Mouse (Mus musculus): ENCODE results near the gene Trabd. TPM values are rescaled to one million over a fixed set of nuclear protein-coding genes. Genes with fewer than 3 reads are reported as not detected.

Trabd gene
- total RNA-seq, 4 experiments from 2014 or later: 20.5 to 22.3 (median 22.0) TPM

DNA sequence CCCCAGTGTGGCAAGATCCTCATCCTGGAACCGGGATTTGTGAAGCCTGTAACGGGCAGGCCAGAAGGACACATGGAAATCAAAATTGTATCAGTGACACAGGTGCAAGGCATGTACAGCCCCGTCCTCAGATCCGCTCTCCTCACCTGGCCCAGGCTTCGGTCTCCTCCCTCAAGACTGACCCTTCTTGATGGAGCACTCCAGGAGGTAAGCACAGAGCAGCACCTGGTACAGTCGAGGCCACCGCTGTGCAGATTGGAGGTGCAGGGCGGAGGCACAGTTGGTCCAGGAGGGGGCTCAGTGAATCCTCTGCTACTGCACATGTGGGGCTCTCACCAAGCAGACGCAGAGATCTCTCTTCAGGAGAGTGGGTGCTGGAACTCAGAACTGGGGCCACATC lies 50.4 kb downstream of the Trabd start:
- DNase-seq (ENCODE audit: low spot score in 2 of 2): no peak

DNA sequence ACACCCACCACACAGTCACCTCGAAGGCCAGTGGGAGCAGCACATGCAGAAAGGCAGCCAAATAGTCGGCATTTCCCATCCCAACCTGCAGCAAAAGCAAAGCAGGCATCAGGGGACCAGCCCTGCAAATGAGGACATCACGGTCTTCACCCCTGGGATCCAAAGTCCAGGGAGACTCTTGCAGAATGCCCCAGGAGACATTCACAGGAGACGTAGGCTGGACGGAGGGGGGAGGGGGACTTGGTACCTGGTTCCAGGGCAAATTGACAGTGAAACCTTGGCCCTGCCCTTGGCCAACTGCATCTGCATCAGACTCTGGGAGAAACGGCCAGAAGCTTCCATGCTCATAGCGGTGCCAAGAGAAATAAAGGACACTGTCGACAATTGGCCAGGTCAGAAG lies 51.7 kb downstream of the Trabd start:
- DNase-seq (ENCODE audit: low spot score in 2 of 2): no peak

DNA sequence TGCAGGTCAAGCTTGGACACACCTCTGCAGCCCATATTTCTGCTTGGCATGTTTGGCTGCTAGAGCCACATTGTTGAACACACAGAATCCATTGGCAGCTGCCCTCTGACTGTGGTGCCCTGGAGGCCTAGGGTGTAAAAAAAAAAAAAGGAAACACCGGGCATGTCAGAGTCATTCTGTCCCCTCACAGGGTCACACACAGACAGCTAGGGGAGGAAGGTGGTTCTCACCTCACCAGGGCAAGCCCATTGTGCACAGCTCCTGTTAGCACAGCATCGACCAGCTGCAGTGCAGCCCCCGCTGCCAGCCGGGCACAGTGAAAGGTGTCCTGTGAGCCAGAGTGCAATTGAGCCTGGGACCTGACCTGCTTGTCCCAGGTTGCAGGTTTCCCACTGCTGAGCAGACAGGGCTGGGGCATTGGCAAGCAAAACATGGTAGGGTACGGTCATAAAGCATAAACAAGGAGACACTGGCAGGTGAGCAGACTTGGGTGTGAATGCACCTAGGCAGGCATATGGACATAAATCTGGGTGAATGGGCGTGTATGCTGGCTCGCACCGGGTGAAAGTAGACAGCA lies 52.5 kb downstream of the Trabd start:
- DNase-seq (ENCODE audit: low spot score in 2 of 2): no peak

DNA sequence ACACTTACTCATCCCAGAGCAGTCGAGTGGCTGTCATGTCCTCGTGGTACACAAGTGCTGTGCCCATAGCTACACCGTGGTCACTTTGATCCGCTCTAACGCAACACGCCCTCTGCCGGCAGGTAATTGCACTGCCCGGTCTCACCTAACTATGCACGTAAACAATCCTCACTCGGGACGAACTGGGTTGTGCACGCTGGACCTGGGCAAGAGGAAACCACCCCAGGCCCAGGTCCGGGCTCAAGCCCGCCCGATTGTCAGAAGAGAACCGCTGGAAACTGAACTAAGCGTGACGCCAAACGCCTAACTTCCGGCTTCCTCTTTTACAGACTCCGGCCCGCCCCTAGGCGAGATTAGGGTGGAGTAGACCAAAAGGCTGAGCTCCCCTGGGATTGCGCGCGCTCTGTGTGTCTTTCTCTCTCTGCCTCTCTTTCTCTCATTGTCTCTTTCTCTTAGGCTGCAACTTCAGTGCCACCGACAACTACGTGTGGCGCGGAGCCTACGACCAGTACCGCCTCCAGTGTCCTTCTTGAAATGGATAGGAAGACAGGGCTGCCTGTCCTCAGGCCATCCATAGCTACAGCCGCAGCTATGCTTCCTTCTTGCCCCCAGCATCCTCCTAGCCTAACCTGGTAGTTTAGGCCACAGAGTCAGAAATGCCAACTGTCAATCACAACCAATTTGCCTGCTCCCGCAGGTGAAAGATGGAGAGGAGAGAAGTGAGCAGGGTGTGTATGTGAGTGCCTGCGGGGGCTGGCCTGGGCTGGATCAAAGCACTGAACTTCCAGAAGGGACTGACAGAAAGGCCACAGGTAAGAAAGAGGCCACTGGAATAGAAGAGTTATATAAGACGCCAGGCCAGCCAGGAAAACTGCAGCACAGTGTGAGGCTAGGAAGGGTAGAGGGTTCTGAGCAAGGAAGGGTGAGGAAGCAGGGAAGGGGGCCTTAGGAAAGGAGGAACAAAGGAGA lies 53.7 kb downstream of the Trabd start, which contains the start of gene Hdac10:
Gene Hdac10 (minus strand): TSS at position 319 of the 969 bp plus-strand sequence.
- peak; percentile 72 to 86 for DNase-seq (ENCODE audit: low spot score in 2 of 2)

DNA sequence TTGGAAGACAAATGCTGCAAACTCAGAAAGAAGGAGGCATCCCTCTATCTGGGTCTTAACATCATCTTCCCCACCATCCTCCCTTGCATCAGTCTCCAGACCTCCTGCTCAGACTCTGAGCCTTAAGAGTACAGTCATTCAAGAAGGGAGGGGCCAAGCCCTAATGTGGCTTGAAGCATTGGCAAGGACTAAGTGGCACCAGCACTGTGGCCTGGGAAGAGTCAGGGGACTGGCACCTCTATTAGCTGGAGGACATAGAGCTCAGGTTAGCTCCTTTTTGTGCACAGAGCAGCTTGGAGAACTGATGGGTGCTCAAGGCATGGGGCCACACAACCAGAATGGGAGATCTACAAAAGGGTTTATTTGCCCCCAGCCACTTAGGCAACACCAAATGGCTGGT lies 55.3 kb downstream of the Trabd start:
- DNase-seq (ENCODE audit: low spot score in 2 of 2): no peak

DNA sequence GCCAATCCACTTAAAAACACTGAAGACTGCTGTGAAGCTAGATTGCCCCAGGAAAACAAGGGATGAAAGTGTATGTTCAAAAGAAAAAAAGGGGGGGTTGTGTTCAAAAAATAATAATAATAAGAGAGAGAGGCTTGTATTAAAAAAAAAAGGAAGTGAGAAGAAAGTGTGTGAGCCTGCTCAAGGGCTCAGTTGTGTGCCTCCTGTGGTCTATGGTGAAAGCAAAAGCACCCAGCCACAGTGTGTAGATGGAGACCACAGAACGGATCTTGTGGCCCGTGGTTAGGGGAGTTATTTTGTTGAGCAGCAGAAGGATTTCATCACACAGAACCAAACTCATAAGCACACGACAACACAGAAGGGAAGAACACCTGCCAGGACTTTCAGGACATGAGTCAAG lies 56.4 kb downstream of the Trabd start:
- DNase-seq (ENCODE audit: low spot score in 2 of 2): no peak

Other genes with a start within 250 kb of the Trabd start
- gene Pim3, start 212.9 kb upstream of the Trabd start, total RNA-seq (2022): 10 to 100 TPM; 32.4 to 44.2 (median 38.4) TPM
- gene Ttll8, start 120.7 kb upstream of the Trabd start, total RNA-seq (2022): 1 to 10 TPM; 1.2 to 4.3 (median 2.7) TPM
- 100 to 1,000 TPM; 114 to 176 (median 137) TPM for gene Mlc1, start 96.1 kb upstream of the Trabd start, total RNA-seq (2022)
- gene Mov10l1, start 92.2 kb upstream of the Trabd start, total RNA-seq (2022): under 1 TPM in 1 of 4 experiments, not detected in 3; 0.29 TPM
- 100 to 1,000 TPM; 126 to 157 (median 144) TPM for gene Panx2, start 15.4 kb upstream of the Trabd start, total RNA-seq (2022)
- gene Selenoo, start 14.0 kb downstream of the Trabd start, total RNA-seq (2022): 10 to 100 TPM; 22.9 to 25.4 (median 23.4) TPM
- 10 to 100 TPM; 26.1 to 38.9 (median 32.8) TPM for gene Tubgcp6, start 48.0 kb downstream of the Trabd start, total RNA-seq (2022)
- gene Hdac10, start 53.6 kb downstream of the Trabd start, total RNA-seq (2022): 10 to 100 TPM; 14.7 to 19.3 (median 15.9) TPM
- gene Mapk12, start 65.6 kb downstream of the Trabd start, total RNA-seq (2022): 1 to 10 TPM; 4.9 to 9.7 (median 7.0) TPM
- gene Mapk11, start 74.5 kb downstream of the Trabd start, total RNA-seq (2022): 10 to 100 TPM; 21.4 to 27.4 (median 24.8) TPM
- gene Plxnb2, start 105.7 kb downstream of the Trabd start, total RNA-seq (2022): 10 to 100 TPM; 54.0 to 78.5 (median 67.5) TPM
- gene Dennd6b, start 121.4 kb downstream of the Trabd start, total RNA-seq (2022): 10 to 100 TPM; 38.9 to 52.1 (median 45.1) TPM
- 100 to 1,000 TPM; 147 to 171 (median 157) TPM for gene Ppp6r2, start 136.4 kb downstream of the Trabd start, total RNA-seq (2022)
- gene Sbf1, start 240.2 kb downstream of the Trabd start, total RNA-seq (2022): 100 to 1,000 TPM; 317 to 349 (median 325) TPM
- not detected for gene Adm2, start 247.6 kb downstream of the Trabd start, total RNA-seq (2022)